ENCODE assay signal across 26 mouse cellular contexts in genomic region chr14:77180241-77180640, GRCm38 (mm10). TPM values are rescaled to one million over a fixed set of nuclear protein-coding genes. Genes with fewer than 3 reads are reported as not detected.
A peak's percentile ranks its signal among the peaks of the same experiment; 100 is the strongest.
DNase-seq lines count a peak whose midpoint lies in the region; ATAC-seq lines count a peak whose summit lies in the region.
"Had no signal": no experiment of that assay in that cellular context is flagged by ENCODE, and none has a peak within 500 bp of the region (broad histone marks: within the 10 kb centered on the region; RNA-seq: fewer than 3 reads in every experiment).

No protein-coding gene starts in this region.

- no peak overlapping the region for H3K4me3 ChIP-seq in embryonic facial prominence, embryonic 15.5 days (replicated peaks)
- no peak overlapping the region for H3K4me3 ChIP-seq in embryonic facial prominence, embryonic 10.5 days
- H3K4me3 ChIP-seq in hindbrain, embryonic 16.5 days (ENCODE audit: low read length) = no peak overlapping the region
- H3K4me3 ChIP-seq: forebrain, embryonic 10.5 days; heart, embryonic 12.5 days; hindbrain, embryonic 10.5 days; liver, embryonic 15.5 days; lung, embryonic 15.5 days had no signal

- H3K27me3 ChIP-seq in embryonic facial prominence, embryonic 15.5 days = no peaks in the 10 kb centered on the region
- H3K27me3 ChIP-seq in embryonic facial prominence, embryonic 10.5 days (replicated peaks; ENCODE audit: low read depth, poor library complexity, severe bottlenecking) = no peaks in the 10 kb centered on the region
- H3K27me3 ChIP-seq in hindbrain, embryonic 16.5 days (replicated peaks; ENCODE audit: control insufficient read depth, insufficient read depth, low read length) = no peaks in the 10 kb centered on the region
- H3K27me3 ChIP-seq: heart, embryonic 12.5 days; liver, embryonic 15.5 days; lung, embryonic 15.5 days had no signal

- H3K9ac ChIP-seq in embryonic facial prominence, embryonic 15.5 days = no peak overlapping the region
- H3K9ac ChIP-seq in hindbrain, embryonic 16.5 days (ENCODE audit: low read depth, low read length) = no peak overlapping the region
- H3K9ac ChIP-seq: forebrain, postnatal 0 days; heart, embryonic 12.5 days; liver, embryonic 15.5 days; lung, embryonic 15.5 days had no signal

- no peak overlapping the region for H3K4me2 ChIP-seq in embryonic facial prominence, embryonic 15.5 days (replicated peaks)
- H3K4me2 ChIP-seq in hindbrain, embryonic 16.5 days (ENCODE audit: low read length) = no peak overlapping the region
- H3K4me2 ChIP-seq: heart, embryonic 12.5 days; liver, embryonic 15.5 days had no signal

- WGBS in embryonic facial prominence, embryonic 15.5 days = 64% methylated on average over 7 of the region's 7 CpGs
- 91% methylated on average over 7 of the region's 7 CpGs for WGBS in embryonic facial prominence, embryonic 10.5 days
- WGBS in hindbrain, embryonic 16.5 days = 66% methylated on average over 7 of the region's 7 CpGs

- no peak for DNase-seq in embryonic facial prominence, embryonic 10.5 days (ENCODE audit: low spot score)
- peak; percentile 55 to 69 for DNase-seq in left cerebral cortex, adult 18-20 months (ENCODE audit: low spot score in 2 of 2)
- DNase-seq in left cerebral cortex, adult 11 months (ENCODE audit: low spot score) = no peak
- peak; percentile 66 to 70 for DNase-seq in right cerebral cortex, adult 2 months (ENCODE audit: low spot score in 2 of 2)
- no peak for DNase-seq in right cerebral cortex, postnatal 10 days (ENCODE audit: low spot score in 2 of 2)
- peak; percentile 55 for DNase-seq in telencephalon, adult 2 months (ENCODE audit: low read depth, low spot score)
- DNase-seq: adrenal gland, postnatal 10 days; cerebellum, adult 8-10 months; forebrain, postnatal 0 days; heart, adult 11 months; kidney, adult 9 months; lung, postnatal 36 days; thymus, postnatal 14 days had no signal

- H3K4me1 ChIP-seq in embryonic facial prominence, embryonic 15.5 days = peaks cover 19% of the 10 kb centered on the region
- 0 out of 2 replicates have a peak, but pooled peaks cover 6% of the 10 kb centered on the region for H3K4me1 ChIP-seq in embryonic facial prominence, embryonic 10.5 days
- peaks cover 7% of the 10 kb centered on the region for H3K4me1 ChIP-seq in hindbrain, embryonic 16.5 days (ENCODE audit: control insufficient read depth, insufficient read depth, low read depth, low read length)
- H3K4me1 ChIP-seq: forebrain, embryonic 10.5 days; hindbrain, embryonic 10.5 days; liver, embryonic 15.5 days had no signal

- H3K36me3 ChIP-seq in embryonic facial prominence, embryonic 15.5 days = no peaks in the 10 kb centered on the region
- no peaks in the 10 kb centered on the region for H3K36me3 ChIP-seq in embryonic facial prominence, embryonic 10.5 days (replicated peaks)
- no peaks in the 10 kb centered on the region for H3K36me3 ChIP-seq in hindbrain, embryonic 16.5 days (ENCODE audit: control insufficient read depth, insufficient read depth, low read length)
- H3K36me3 ChIP-seq: forebrain, embryonic 10.5 days; heart, embryonic 12.5 days; hindbrain, embryonic 10.5 days; liver, embryonic 15.5 days; lung, embryonic 15.5 days had no signal

- no peaks in the 10 kb centered on the region for H3K9me3 ChIP-seq in embryonic facial prominence, embryonic 15.5 days (replicated peaks)
- no peaks in the 10 kb centered on the region for H3K9me3 ChIP-seq in embryonic facial prominence, embryonic 10.5 days
- H3K9me3 ChIP-seq in hindbrain, embryonic 16.5 days (ENCODE audit: control insufficient read depth, low read length) = no peaks in the 10 kb centered on the region
- H3K9me3 ChIP-seq: forebrain, embryonic 10.5 days; heart, embryonic 12.5 days; hindbrain, embryonic 10.5 days; liver, embryonic 15.5 days; lung, embryonic 15.5 days had no signal

- H3K27ac ChIP-seq in embryonic facial prominence, embryonic 15.5 days (replicated peaks) = peak overlapping the region; percentile 41; the same call in 1 of the 2 replicates
- no peak overlapping the region for H3K27ac ChIP-seq in embryonic facial prominence, embryonic 10.5 days (replicated peaks)
- H3K27ac ChIP-seq in hindbrain, embryonic 16.5 days (ENCODE audit: low read depth, low read length) = no peak overlapping the region
- H3K27ac ChIP-seq: forebrain, embryonic 10.5 days; hindbrain, embryonic 10.5 days; hindbrain, postnatal 0 days; liver, embryonic 15.5 days; lung, embryonic 15.5 days; stomach, postnatal 0 days had no signal

- no peak for ATAC-seq in embryonic facial prominence, embryonic 15.5 days (ENCODE audit: insufficient number of reproducible peaks, low FRiP score, low TSS enrichment, low read depth)
- no peak for ATAC-seq in hindbrain, embryonic 16.5 days
- ATAC-seq: forebrain, postnatal 0 days; hindbrain, postnatal 0 days; intestine, embryonic 16.5 days; midbrain, embryonic 16.5 days had no signal

RNA-seq across cellular contexts. Expression of gene Enox1, which starts 23.7 kb away (rescaled TPM):
- 19.7 and 19.8 TPM in 2 replicates for polyA plus RNA-seq in embryonic facial prominence, embryonic 15.5 days (2015; fragmentation: Nextera tagmentation; extraction: Ambion mirVana)
- 8.3 and 9.1 TPM in 2 replicates for polyA plus RNA-seq in embryonic facial prominence, embryonic 10.5 days (2016; fragmentation: Nextera tagmentation; extraction: Ambion mirVana)
- total RNA-seq in left cerebral cortex, adult 18-20 months (2021) = 10 to 100 TPM; 43.8 to 44.9 TPM
- 35.7 and 37.1 TPM in 2 replicates for polyA plus RNA-seq in hindbrain, embryonic 16.5 days (2015; fragmentation: Nextera tagmentation; extraction: Ambion mirVana)
- total RNA-seq: megakaryocyte-erythroid progenitor cell, adult 5-6 weeks; neutrophil, adult 5-6 weeks had no signal

Comparison
In these comparisons a context has a peak if more than half of its experiments do, and no peak if none do; other contexts are left out.
1. DNase-seq: peak in left cerebral cortex, adult 18-20 months (2 of 2), right cerebral cortex, adult 2 months (2 of 2) and telencephalon, adult 2 months (single experiment); none in embryonic facial prominence, embryonic 10.5 days (single experiment), left cerebral cortex, adult 11 months (single experiment) and right cerebral cortex, postnatal 10 days (0 of 2).